Mouse (Mus musculus) kidney, embryonic 14.5 days (tissue): ENCODE measurements around the gene Acta1. TPM values are rescaled to one million over a fixed set of nuclear protein-coding genes. Genes with fewer than 3 reads are reported as not detected.

Source experiments
- ATAC-seq: fragments of 200-750 bp; cut with Nextera tagmentation; 2 replicates; pipeline ENCODE4 v1.8.0; 2017; ENCODE audit warnings: moderate number of reproducible peaks, mild to moderate bottlenecking, moderate TSS enrichment, moderate library complexity; ENCODE audit not compliant: low FRiP score, low TSS enrichment
- H3K27ac ChIP-seq: fragments of 300-500 bp; sonication (generic); 2 replicates; pipeline ENCODE4 v1.5.1; 2014; ENCODE audit warnings: low read depth, mild to moderate bottlenecking, low read length, moderate library complexity, mixed read lengths
- H3K27me3 ChIP-seq: fragments of 300-500 bp; sonication (generic); 2 replicates; pipeline ENCODE4 v1.6.1; 2014; ENCODE audit warnings: mild to moderate bottlenecking, low read length; ENCODE audit not compliant: control insufficient read depth, insufficient read depth
- H3K36me3 ChIP-seq: fragments of 300-500 bp; sonication (generic); 2 replicates; pipeline ENCODE4 v1.6.1; 2014; ENCODE audit warnings: low read length, mixed read lengths; ENCODE audit not compliant: control insufficient read depth, insufficient read depth
- H3K4me1 ChIP-seq: fragments of 300-500 bp; sonication (generic); 2 replicates; pipeline ENCODE4 v1.6.1; 2014; ENCODE audit warnings: low read length, mixed read lengths; ENCODE audit not compliant: control insufficient read depth, insufficient read depth
- H3K4me2 ChIP-seq: fragments of 300-500 bp; sonication (generic); replicated peaks from 2 replicates; pipeline ENCODE4 v1.6.1; 2014; ENCODE audit warnings: low read depth, mild to moderate bottlenecking, low read length
- H3K4me3 ChIP-seq: fragments of 300-500 bp; sonication (generic); 2 replicates; pipeline ENCODE4 v1.5.1; 2014; ENCODE audit warnings: mild to moderate bottlenecking, low read length
- H3K9ac ChIP-seq: fragments of 300-500 bp; sonication (generic); 2 replicates; pipeline ENCODE4 v1.6.1; 2014; ENCODE audit warnings: low read depth, mild to moderate bottlenecking, low read length, moderate library complexity
- H3K9me3 ChIP-seq: fragments of 300-500 bp; sonication (generic); 2 replicates; pipeline ENCODE4 v1.6.1; 2016; ENCODE audit warnings: low read length; ENCODE audit not compliant: control insufficient read depth
- WGBS: fragments of 180-500 bp; shearing (Covaris S2); extraction: QIAGEN DNeasy Blood & Tissue Kit; methylation state at CpG from one replicate; pipeline ENCODE4 v1.1.7; 2014; 5-methylcytosine and 5-hydroxymethylcytosine counted together
- polyA plus RNA-seq: library from polyadenylated mRNA; unstranded; fragments of >200 nt; fragmentation: Nextera tagmentation; extraction: Ambion mirVana; gene quantifications from 2 replicates; pipeline ENCODE4 v1.2.1, GENCODE M21; 2014

Acta1 gene
- polyA plus RNA-seq, 1 experiment from 2014 or later, result 2.9 TPM

GRCm38 (mm10) chr8:123898576-123898975, 4.0 kb upstream of the Acta1 start:
- H3K27ac ChIP-seq, result no peak overlapping the region
- no peak overlapping the region for H3K4me2 ChIP-seq
- no peaks in the 10 kb centered on the region for H3K9me3 ChIP-seq
- H3K4me1 ChIP-seq, result no peaks in the 10 kb centered on the region
- no peak overlapping the region for H3K9ac ChIP-seq
- no peak for ATAC-seq
- peaks cover 24% of the 10 kb centered on the region for H3K27me3 ChIP-seq
- H3K36me3 ChIP-seq, result peaks cover 38% of the 10 kb centered on the region
- 87% methylated on average over 5 of the region's 5 CpGs for WGBS
- H3K4me3 ChIP-seq, result no peak overlapping the region

GRCm38 (mm10) chr8:123896774-123897173, 2.2 kb upstream of the Acta1 start:
- Histone ChIP-seq H3K4me1 (no peaks in the 10 kb centered on the region), H3K9ac (no peak overlapping the region), H3K9me3 (no peaks in the 10 kb centered on the region), H3K4me3 (no peak overlapping the region), H3K4me2 (no peak overlapping the region), H3K36me3 (peaks cover 21% of the 10 kb centered on the region), H3K27ac (no peak overlapping the region), H3K27me3 (peaks cover 42% of the 10 kb centered on the region)
- no peak for ATAC-seq
- WGBS, result 56% methylated on average over 10 of the region's 10 CpGs

GRCm38 (mm10) chr8:123896366-123896761, 1.8 kb upstream of the Acta1 start:
- Histone ChIP-seq H3K36me3 (peaks cover 17% of the 10 kb centered on the region), H3K27me3 (peaks cover 46% of the 10 kb centered on the region), H3K27ac (no peak overlapping the region), H3K9me3 (no peaks in the 10 kb centered on the region), H3K4me3 (no peak overlapping the region), H3K9ac (no peak overlapping the region), H3K4me2 (no peak overlapping the region), H3K4me1 (no peaks in the 10 kb centered on the region)
- 56% methylated on average over 14 of the region's 14 CpGs for WGBS
- ATAC-seq, result no peak

- no peak overlapping the region for H3K4me3 ChIP-seq
- H3K27ac ChIP-seq, result no peak overlapping the region
- no peak for ATAC-seq
- WGBS, result 71% methylated on average over 9 of the region's 9 CpGs
- peaks cover 14% of the 10 kb centered on the region; the same call in 1 of the 2 replicates for H3K36me3 ChIP-seq
- H3K9ac ChIP-seq, result no peak overlapping the region
- peaks cover 52% of the 10 kb centered on the region for H3K27me3 ChIP-seq
- H3K4me2 ChIP-seq, result no peak overlapping the region
- no peaks in the 10 kb centered on the region for H3K4me1 ChIP-seq
- H3K9me3 ChIP-seq, result no peaks in the 10 kb centered on the region
Observed at GRCm38 (mm10) chr8:123895680-123896365, 1.3 kb upstream of the Acta1 start.

- Histone ChIP-seq H3K4me1 (no peaks in the 10 kb centered on the region), H3K9me3 (no peaks in the 10 kb centered on the region), H3K36me3 (peaks cover 8% of the 10 kb centered on the region; the same call in 1 of the 2 replicates), H3K4me3 (no peak overlapping the region), H3K27ac (no peak overlapping the region), H3K9ac (no peak overlapping the region), H3K4me2 (no peak overlapping the region), H3K27me3 (peaks cover 58% of the 10 kb centered on the region)
- WGBS, result 88% methylated on average over 4 of the region's 4 CpGs
- no peak for ATAC-seq
Observed at GRCm38 (mm10) chr8:123895230-123895629, 679 bp upstream of the Acta1 start.

- no peak for ATAC-seq
- Histone ChIP-seq H3K4me3 (no peak overlapping the region), H3K36me3 (no peaks in the 10 kb centered on the region), H3K27me3 (peaks cover 58% of the 10 kb centered on the region), H3K4me2 (no peak overlapping the region), H3K9me3 (no peaks in the 10 kb centered on the region), H3K4me1 (no peaks in the 10 kb centered on the region), H3K9ac (no peak overlapping the region), H3K27ac (no peak overlapping the region)
- WGBS, result 77% methylated on average over 11 of the region's 11 CpGs
Observed at GRCm38 (mm10) chr8:123893413-123893812, 1.1 kb downstream of the Acta1 start.

- no peaks in the 10 kb centered on the region for H3K36me3 ChIP-seq
- WGBS, result 15% methylated on average over 30 of the region's 30 CpGs
- no peak overlapping the region for H3K27ac ChIP-seq
- no peak overlapping the region for H3K4me2 ChIP-seq
- no peaks in the 10 kb centered on the region for H3K9me3 ChIP-seq
- ATAC-seq, result no peak; the same call in 1 of the 2 replicates
- H3K4me3 ChIP-seq, result no peak overlapping the region
- H3K9ac ChIP-seq, result no peak overlapping the region
- peaks cover 58% of the 10 kb centered on the region for H3K27me3 ChIP-seq
- no peaks in the 10 kb centered on the region for H3K4me1 ChIP-seq
Observed at GRCm38 (mm10) chr8:123892586-123893155, 1.9 kb downstream of the Acta1 start.

GRCm38 (mm10) chr8:123891883-123892585, 2.5 kb downstream of the Acta1 start:
- H3K4me3 ChIP-seq, result peak overlapping the region; percentile 20
- no peaks in the 10 kb centered on the region for H3K36me3 ChIP-seq
- no peak overlapping the region for H3K27ac ChIP-seq
- peaks cover 58% of the 10 kb centered on the region for H3K27me3 ChIP-seq
- 2% methylated on average over 49 of the region's 49 CpGs for WGBS
- no peaks in the 10 kb centered on the region for H3K4me1 ChIP-seq
- H3K9me3 ChIP-seq, result no peaks in the 10 kb centered on the region
- no peak for ATAC-seq
- peak overlapping the region; percentile 23 for H3K4me2 ChIP-seq
- no peak overlapping the region for H3K9ac ChIP-seq

- Histone ChIP-seq H3K27me3 (peaks cover 56% of the 10 kb centered on the region), H3K4me2 (no peak overlapping the region; the same call in 1 of the 2 replicates), H3K27ac (no peak overlapping the region), H3K9me3 (no peaks in the 10 kb centered on the region), H3K4me1 (no peaks in the 10 kb centered on the region), H3K36me3 (no peaks in the 10 kb centered on the region), H3K4me3 (peak overlapping the region; percentile 20; the same call in 1 of the 2 replicates), H3K9ac (no peak overlapping the region)
- WGBS, result 2% methylated on average over 11 of the region's 11 CpGs
- ATAC-seq, result no peak
Observed at GRCm38 (mm10) chr8:123891271-123891670, 3.3 kb downstream of the Acta1 start.
